Mouse (Mus musculus) intestine, embryonic 15.5 days (tissue): ENCODE measurements around the gene Rab34. TPM values are rescaled to one million over a fixed set of nuclear protein-coding genes. Genes with fewer than 3 reads are reported as not detected.

Experiments used
- ATAC-seq: fragments of 200-750 bp; cut with Nextera tagmentation; 2 replicates; pipeline ENCODE4 v1.8.0; 2017; ENCODE audit warnings: moderate TSS enrichment, moderate library complexity
- H3K27ac ChIP-seq: fragments of 300-500 bp; sonication (generic); 2 replicates; pipeline ENCODE4 v1.5.1; 2015; ENCODE audit warnings: mild to moderate bottlenecking, inconsistent platforms
- H3K27me3 ChIP-seq: fragments of 300-500 bp; sonication (generic); replicated peaks from 2 replicates; pipeline ENCODE4 v1.6.1; 2015; ENCODE audit warnings: inconsistent platforms
- H3K36me3 ChIP-seq: fragments of 300-500 bp; sonication (generic); 2 replicates; pipeline ENCODE4 v1.6.1; 2015; ENCODE audit warnings: inconsistent platforms
- H3K4me1 ChIP-seq: fragments of 300-500 bp; sonication (generic); replicated peaks from 2 replicates; pipeline ENCODE4 v1.6.1; 2015; ENCODE audit warnings: inconsistent platforms
- H3K4me2 ChIP-seq: fragments of 300-500 bp; sonication (generic); replicated peaks from 2 replicates; pipeline ENCODE4 v1.6.1; 2015; ENCODE audit warnings: mild to moderate bottlenecking, inconsistent platforms
- H3K4me3 ChIP-seq: fragments of 300-500 bp; sonication (generic); replicated peaks from 2 replicates; pipeline ENCODE4 v1.5.1; 2015; ENCODE audit warnings: inconsistent platforms
- H3K9ac ChIP-seq: fragments of 300-500 bp; sonication (generic); 2 replicates; pipeline ENCODE4 v1.6.1; 2015; ENCODE audit warnings: inconsistent platforms
- H3K9me3 ChIP-seq: fragments of 300-500 bp; sonication (generic); 2 replicates; pipeline ENCODE4 v1.6.1; 2016; ENCODE audit warnings: inconsistent platforms
- WGBS: fragments of 180-500 bp; shearing (Covaris S2); methylation state at CpG from one replicate; pipeline ENCODE4 v1.1.7; 2015; 5-methylcytosine and 5-hydroxymethylcytosine counted together
- polyA plus RNA-seq: library from polyadenylated mRNA; unstranded; fragments of >200 nt; fragmentation: Nextera tagmentation; extraction: Ambion mirVana; gene quantifications from 2 replicates; pipeline ENCODE4 v1.2.1, GENCODE M21; 2015

Gene Rab34
- polyA plus RNA-seq, 1 experiment from 2014 or later, result 91.4 TPM

DNA sequence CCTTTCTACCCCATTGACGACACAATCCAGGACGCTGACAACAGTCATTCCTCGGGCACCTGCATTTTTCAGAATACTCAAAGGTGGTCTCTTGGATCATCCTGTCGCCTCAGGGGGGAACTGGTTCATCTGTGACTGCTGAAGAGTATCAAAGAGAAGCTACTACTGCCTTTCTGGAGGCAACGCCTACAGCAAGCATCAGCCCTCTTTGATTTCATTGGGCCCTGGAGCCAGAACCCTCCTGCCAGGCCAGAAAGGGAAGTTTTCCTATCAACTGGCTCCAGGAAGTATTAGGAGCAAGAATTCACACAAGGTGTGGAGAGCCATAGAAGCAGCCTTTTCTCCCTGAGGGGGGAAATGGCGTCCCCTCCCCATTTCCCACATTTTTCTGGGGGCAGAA lies 21.6 kb upstream of the Rab34 start:
- no peak for ATAC-seq
- WGBS, result 59% methylated on average over 6 of the region's 6 CpGs
- no peak overlapping the region for H3K4me3 ChIP-seq
- peaks cover 9% of the 10 kb centered on the region; the same call in 1 of the 2 replicates for H3K36me3 ChIP-seq
- H3K27me3 ChIP-seq, result no peaks in the 10 kb centered on the region
- H3K9ac ChIP-seq, result no peak overlapping the region
- peak overlapping the region; percentile 97 for H3K27ac ChIP-seq
- peaks cover 48% of the 10 kb centered on the region for H3K4me1 ChIP-seq
- peak overlapping the region; percentile 95 for H3K4me2 ChIP-seq
- no peaks in the 10 kb centered on the region for H3K9me3 ChIP-seq

DNA sequence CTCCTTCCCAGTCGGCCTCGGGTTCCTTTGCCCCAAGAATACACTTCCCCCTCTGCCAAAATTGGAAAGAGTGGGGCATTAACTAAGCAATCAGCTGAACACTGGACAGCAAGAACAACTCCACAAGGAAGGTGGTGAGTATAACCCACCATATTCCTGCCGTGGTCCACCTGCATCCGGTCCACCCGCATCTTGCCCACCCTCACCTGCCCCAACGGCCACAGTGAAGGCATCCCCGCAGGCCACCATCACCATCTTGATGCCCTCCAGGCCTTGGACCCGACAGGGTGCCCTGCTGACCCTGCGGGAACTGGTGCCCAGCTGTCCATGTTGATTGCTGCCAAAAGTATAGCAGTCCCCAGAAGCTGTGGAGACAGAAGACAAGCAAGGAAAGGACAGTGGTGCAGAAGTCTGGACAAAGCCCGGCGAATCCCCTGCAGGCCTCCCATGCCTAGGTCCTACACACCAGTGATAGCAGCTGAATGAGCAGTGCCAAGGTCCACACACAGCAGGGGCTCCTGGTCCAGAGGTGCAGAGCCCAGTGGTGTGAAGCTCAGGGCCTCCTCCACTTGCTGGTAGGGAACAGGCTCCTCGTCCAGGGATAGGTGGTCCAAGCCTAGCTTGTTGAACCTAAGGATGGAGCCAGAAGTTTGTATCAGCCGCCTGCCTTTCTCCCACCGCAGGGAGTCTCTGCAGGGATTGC lies 20.8 kb upstream of the Rab34 start:
- H3K36me3 ChIP-seq, result 0 out of 2 replicates have a peak, but pooled peaks cover 5% of the 10 kb centered on the region
- H3K27ac ChIP-seq, result 0 out of 2 replicates have a peak overlapping the region, but pooled peaks have one; percentile 97
- no peak for ATAC-seq
- no peak overlapping the region for H3K9ac ChIP-seq
- H3K4me1 ChIP-seq, result peaks cover 42% of the 10 kb centered on the region
- H3K4me2 ChIP-seq, result peak overlapping the region; percentile 95
- no peak overlapping the region for H3K4me3 ChIP-seq
- H3K9me3 ChIP-seq, result no peaks in the 10 kb centered on the region
- 86% methylated on average over 14 of the region's 14 CpGs for WGBS
- no peaks in the 10 kb centered on the region for H3K27me3 ChIP-seq

DNA sequence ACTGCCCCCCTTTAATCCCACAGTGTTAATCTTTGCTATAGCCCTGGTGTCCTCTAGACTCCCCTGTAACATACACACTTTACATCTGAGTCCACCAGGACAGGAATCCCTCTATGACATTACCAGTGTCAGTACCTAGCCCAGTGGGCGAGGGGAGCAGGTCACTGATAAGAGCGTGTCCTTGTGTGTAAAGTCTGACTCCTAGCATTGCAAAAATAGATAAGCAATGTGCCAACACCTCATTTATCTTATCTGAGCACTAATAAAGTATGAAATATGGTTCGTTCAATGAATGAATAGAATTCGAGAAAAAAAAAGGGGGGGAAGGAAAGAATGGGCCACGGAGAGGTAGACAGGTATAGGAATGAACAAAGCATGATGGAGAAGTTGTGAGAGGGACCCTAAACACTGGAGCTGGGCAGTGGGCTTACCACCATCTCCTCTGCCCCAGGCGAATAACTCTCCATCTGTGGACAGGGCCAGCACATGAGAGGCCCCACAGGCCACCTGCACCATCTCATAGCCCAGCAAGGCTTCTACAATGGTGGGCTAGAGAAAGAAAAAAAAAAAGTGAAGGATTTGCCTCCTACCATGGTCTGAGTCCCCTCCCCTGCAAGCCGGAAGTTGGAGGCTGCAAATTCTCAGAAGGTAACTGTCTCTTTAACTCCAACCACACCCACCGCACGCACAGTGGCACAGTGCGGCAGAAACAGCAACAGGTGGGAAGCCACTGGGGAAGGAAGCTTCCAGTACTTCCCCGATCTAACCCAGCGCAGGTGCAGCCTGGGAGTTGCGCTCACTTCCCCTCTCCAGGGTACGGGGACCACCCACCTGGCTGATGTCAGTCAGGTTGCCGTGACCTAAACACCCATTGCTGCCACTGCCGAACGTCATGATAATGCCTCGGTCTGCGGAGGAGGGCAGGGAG lies 19.4 kb upstream of the Rab34 start:
- peak overlapping the region; percentile 34 for H3K9ac ChIP-seq
- peaks cover 35% of the 10 kb centered on the region for H3K4me1 ChIP-seq
- 41% methylated on average over 19 of the region's 19 CpGs for WGBS
- peak overlapping the region; percentile 75 for H3K27ac ChIP-seq
- peak overlapping the region; percentile 55 for H3K4me2 ChIP-seq
- 0 out of 2 replicates have a peak, but pooled peaks cover 5% of the 10 kb centered on the region for H3K36me3 ChIP-seq
- H3K27me3 ChIP-seq, result no peaks in the 10 kb centered on the region
- peak; percentile 28 for ATAC-seq
- no peaks in the 10 kb centered on the region for H3K9me3 ChIP-seq
- H3K4me3 ChIP-seq, result peak overlapping the region; percentile 23; the same call in 1 of the 2 replicates

DNA sequence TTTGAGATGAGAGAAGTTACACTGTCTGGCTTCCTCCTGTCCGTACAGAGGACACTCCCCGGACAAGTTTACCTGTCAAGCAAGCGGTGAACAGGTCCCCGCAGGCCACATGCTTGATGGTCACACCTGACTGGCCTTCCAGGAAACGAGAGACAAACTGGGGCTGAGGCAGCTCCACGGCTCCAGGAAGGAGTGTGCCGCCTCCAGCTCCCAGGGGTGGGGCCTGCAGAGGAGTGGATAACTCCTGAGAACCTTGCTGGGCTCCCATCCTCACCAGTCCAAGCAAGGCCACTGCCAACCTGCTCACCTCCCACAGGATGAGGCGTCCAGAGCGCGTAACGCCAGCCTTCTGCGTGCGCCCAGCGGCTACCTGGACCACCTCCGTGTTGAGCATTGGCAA lies 17.9 kb upstream of the Rab34 start:
- ATAC-seq, result no peak

DNA sequence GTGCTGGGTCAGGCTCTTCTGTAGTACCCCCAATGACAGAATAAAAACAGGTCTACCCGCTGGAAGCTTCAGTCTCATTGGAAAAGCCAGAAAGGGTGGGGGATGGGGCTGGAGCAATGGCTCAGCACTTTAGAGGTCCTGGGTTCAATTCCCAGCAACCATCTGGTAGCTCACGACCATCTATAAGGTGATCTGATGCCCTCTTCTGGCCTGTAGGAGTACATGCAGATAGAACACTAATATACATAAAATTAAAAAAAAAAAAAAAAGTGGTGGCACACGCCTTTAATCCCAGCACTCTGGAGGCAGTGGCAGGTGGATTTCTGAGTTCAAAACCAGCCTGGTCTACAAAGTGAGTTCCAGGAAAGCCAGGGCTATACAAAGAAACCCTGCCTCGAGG lies 16.9 kb upstream of the Rab34 start:
- ATAC-seq, result no peak
- H3K27me3 ChIP-seq, result no peaks in the 10 kb centered on the region
- no peak overlapping the region for H3K4me3 ChIP-seq
- H3K4me1 ChIP-seq, result peaks cover 33% of the 10 kb centered on the region
- no peak overlapping the region for H3K9ac ChIP-seq
- 0 out of 2 replicates have a peak, but pooled peaks cover 5% of the 10 kb centered on the region for H3K36me3 ChIP-seq
- no peak overlapping the region for H3K27ac ChIP-seq
- no peak overlapping the region for H3K4me2 ChIP-seq
- 82% methylated on average over 4 of the region's 4 CpGs for WGBS
- H3K9me3 ChIP-seq, result no peaks in the 10 kb centered on the region

More for the DNA sequence above, 17.9 kb upstream of the Rab34 start:
- Histone ChIP-seq H3K4me1 (peaks cover 39% of the 10 kb centered on the region), H3K36me3 (0 out of 2 replicates have a peak, but pooled peaks cover 5% of the 10 kb centered on the region), H3K4me3 (no peak overlapping the region), H3K27me3 (no peaks in the 10 kb centered on the region), H3K27ac (0 out of 2 replicates have a peak overlapping the region, but pooled peaks have one; percentile 13), H3K9ac (no peak overlapping the region), H3K9me3 (no peaks in the 10 kb centered on the region), H3K4me2 (no peak overlapping the region)
- WGBS, result 79% methylated on average over 15 of the region's 15 CpGs

DNA sequence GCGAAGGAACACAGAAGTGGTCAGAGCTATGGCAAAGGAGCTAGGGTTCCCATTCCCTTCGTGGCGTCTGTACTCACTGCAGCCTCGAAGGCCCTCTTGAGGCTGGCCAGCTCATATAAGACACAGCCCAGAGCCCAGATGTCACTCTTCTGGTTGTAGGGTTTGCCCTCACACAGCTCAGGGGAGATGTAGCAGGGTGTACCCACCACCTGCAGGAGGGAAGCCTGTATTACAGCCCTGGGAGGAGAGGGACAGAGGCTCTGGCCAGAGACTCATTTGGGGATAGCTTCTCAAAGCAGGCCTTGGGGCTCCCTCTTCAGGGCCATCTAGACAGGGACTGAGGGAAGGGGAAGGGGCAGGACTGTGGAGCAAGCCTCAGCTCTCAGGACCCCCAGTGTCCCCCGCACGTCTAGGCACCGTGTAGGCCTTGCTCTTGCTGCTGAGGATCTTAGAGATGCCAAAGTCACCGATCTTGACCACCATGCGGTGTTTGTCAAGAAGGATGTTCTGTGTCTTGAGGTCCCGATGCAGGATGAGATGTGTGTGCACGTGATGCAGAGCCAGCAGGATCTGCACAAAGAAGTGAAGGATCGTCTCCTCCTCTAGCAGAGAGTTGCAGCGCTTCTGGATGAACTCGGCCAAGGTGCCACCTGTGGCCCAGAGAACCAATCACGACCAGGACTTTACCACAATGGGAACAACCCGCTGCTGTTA lies 16.0 kb upstream of the Rab34 start:
- Histone ChIP-seq H3K4me3 (no peak overlapping the region), H3K9ac (0 out of 2 replicates have a peak overlapping the region, but pooled peaks have one; percentile 8), H3K36me3 (0 out of 2 replicates have a peak, but pooled peaks cover 5% of the 10 kb centered on the region), H3K9me3 (no peaks in the 10 kb centered on the region), H3K4me1 (peaks cover 29% of the 10 kb centered on the region), H3K27ac (no peak overlapping the region), H3K4me2 (no peak overlapping the region), H3K27me3 (no peaks in the 10 kb centered on the region)
- no peak for ATAC-seq
- WGBS, result 82% methylated on average over 16 of the region's 16 CpGs

DNA sequence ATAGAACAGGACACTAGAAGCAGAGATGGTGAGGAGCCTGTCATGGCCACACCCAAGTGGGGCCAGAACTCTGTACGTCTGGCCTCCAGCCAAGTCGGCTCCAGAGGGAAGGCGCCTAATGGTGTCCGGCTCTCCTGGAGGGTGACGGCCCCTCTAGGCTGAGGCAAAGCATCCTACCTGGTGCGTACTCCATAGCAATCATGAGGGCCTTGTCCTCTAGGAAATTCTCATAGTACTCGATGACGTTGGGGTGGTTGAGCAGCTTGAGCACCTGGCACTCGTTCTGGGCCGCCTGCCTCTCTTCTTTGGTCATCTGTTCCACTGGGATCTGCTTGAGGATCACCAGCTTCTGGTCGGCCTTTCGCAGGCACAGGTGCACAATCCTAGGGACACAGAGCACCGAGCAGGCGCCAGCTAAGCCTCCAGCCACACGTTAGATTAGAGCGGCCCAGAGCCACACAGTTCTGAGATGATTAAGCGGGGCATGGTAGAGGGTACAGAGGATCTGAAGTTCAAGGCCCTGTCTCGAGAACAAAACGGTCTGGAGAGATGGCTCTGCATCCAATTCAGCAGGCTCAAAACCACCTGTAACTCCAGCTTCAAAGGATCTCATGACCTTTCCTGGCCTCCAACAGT lies 15.4 kb upstream of the Rab34 start:
- Histone ChIP-seq H3K4me1 (peaks cover 27% of the 10 kb centered on the region), H3K4me2 (no peak overlapping the region), H3K9me3 (no peaks in the 10 kb centered on the region), H3K9ac (0 out of 2 replicates have a peak overlapping the region, but pooled peaks have one; percentile 8), H3K27ac (no peak overlapping the region), H3K27me3 (no peaks in the 10 kb centered on the region), H3K4me3 (no peak overlapping the region), H3K36me3 (0 out of 2 replicates have a peak, but pooled peaks cover 5% of the 10 kb centered on the region)
- WGBS, result 74% methylated on average over 19 of the region's 19 CpGs
- ATAC-seq, result no peak

DNA sequence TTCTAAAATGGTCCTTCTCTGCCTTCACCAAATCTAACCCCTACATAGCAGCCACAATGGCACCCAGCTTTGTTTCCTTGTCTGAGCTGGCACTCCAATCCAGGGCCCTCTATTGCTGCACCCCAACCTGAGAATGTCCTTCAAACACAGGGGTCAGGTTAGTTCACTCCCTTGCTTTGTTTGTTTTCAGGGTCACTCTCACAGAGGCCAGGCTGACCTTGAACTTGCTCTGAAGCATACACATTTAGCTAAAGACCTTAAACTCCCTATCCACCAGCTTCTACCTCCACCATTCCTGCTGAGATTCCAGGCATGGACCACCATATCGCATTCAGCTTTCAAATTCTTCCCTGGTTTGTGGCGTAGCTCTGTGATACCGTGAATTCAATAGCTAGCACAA lies 13.7 kb upstream of the Rab34 start:
- Histone ChIP-seq H3K9me3 (no peaks in the 10 kb centered on the region), H3K36me3 (0 out of 2 replicates have a peak, but pooled peaks cover 5% of the 10 kb centered on the region), H3K9ac (no peak overlapping the region), H3K4me3 (no peak overlapping the region), H3K27ac (no peak overlapping the region), H3K4me2 (no peak overlapping the region), H3K4me1 (peaks cover 30% of the 10 kb centered on the region), H3K27me3 (no peaks in the 10 kb centered on the region)
- 87% methylated on average over 3 of the region's 3 CpGs for WGBS
- no peak for ATAC-seq

DNA sequence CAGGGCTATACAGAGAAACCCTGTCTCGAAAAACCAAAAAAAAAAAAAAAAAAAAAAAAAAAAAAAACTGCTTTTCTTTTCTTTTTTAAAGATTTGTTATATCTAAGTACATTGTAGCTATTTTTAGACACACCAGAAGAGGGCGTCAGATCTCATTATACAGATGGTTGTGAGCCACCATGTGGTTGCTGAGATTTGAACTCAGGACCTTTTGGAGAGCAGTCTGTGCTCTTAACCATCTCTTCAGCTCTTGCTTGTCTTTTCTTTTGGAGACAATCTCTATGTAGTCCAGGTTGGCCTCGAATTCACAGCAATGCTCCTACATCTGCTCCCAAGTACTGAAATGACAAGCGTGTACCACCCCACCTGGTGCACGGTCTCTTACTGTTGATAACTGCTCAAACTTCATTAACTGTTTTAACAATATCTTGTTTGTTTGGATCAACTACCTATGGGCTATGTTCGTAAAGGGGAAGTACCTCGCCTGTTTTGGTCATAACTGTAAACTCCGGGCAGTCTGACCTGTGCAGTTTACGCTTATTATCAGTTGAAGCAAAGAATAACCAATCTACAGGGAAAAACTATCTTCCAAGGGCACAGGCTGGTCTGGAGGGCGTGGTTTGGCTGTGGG lies 12.3 kb upstream of the Rab34 start:
- ATAC-seq, result no peak
- Histone ChIP-seq H3K4me2 (peak overlapping the region; percentile 83), H3K27me3 (no peaks in the 10 kb centered on the region), H3K9ac (0 out of 2 replicates have a peak overlapping the region, but pooled peaks have one; percentile 5), H3K9me3 (no peaks in the 10 kb centered on the region), H3K36me3 (peaks cover 12% of the 10 kb centered on the region), H3K4me3 (peak overlapping the region; percentile 53), H3K4me1 (peaks cover 41% of the 10 kb centered on the region), H3K27ac (peak overlapping the region; percentile 99)
- WGBS, result 10% methylated on average over 10 of the region's 10 CpGs

DNA sequence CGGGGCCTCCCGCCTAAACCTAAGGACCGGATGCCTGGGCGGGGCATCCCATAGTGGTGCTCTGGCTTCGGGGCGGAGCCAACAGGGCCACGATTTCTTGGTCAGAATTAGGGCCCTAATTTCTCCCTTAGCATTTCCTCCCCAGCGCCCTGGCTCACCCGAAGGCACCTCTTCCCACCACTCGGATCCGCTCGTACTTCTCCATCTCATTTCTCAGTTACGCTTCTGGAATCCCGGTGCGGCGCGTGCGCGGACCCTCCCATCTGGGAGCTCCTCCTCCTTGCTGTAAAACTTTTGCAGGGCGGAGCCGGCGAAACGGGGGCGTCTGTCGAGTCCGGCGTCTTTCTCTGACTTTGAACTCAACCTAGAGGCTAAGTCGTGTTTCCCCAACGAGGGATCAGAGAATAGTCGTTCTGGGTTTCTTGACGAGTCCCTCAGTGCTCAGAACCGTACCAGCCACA lies 11.8 kb upstream of the Rab34 start, which contains the start of the genes Nek8 and Tlcd1:
Nek8 (minus strand) TSS at position 274 of the 461 bp plus-strand sequence.
Tlcd1 (plus strand) TSS at position 310 of the 461 bp plus-strand sequence.
- Histone ChIP-seq H3K9me3 (no peaks in the 10 kb centered on the region), H3K4me2 (peak within 1 kb of the TSS; percentile 83), H3K27ac (peak within 1 kb of the TSS; percentile 99), H3K4me1 (peaks cover 44% of the 10 kb centered on the region), H3K27me3 (no peaks in the 10 kb centered on the region), H3K4me3 (peak within 1 kb of the TSS; percentile 53), H3K9ac (peak within 1 kb of the TSS; percentile 64), H3K36me3 (peaks cover 9% of the 10 kb centered on the region)
- ATAC-seq, result peak; percentile 69
- WGBS, result under 1% methylated on average over 32 of the region's 32 CpGs

DNA sequence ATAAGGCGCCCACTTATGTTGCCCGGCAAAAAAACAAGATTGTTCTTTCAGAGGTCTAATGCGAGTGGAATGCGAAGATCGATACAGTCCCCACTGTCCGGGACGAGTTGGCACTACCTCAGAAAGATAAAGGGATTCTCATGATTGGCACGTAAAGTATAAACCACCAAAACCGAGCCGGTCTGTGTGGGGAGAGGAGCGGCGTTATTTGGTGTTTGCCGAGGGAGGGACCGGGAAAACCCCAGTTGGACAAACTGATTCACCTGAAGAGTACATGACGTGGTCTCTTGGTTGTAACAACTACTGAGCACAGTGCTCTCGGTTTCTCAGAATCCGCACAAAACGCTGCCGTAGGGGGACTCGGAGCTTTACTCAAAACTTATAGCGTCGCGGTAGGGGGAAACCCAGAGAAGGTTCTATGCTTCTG lies 11.3 kb upstream of the Rab34 start:
- Histone ChIP-seq H3K9me3 (no peaks in the 10 kb centered on the region), H3K4me3 (peak overlapping the region; percentile 53), H3K36me3 (peaks cover 9% of the 10 kb centered on the region), H3K4me1 (peaks cover 46% of the 10 kb centered on the region), H3K4me2 (peak overlapping the region; percentile 83), H3K27ac (peak overlapping the region; percentile 99), H3K9ac (peak overlapping the region; percentile 64), H3K27me3 (no peaks in the 10 kb centered on the region)
- no peak for ATAC-seq
- WGBS, result under 1% methylated on average over 23 of the region's 23 CpGs
